Comparison of ENCODE assay signal across 8 mouse cellular contexts in the genomic region with DNA sequence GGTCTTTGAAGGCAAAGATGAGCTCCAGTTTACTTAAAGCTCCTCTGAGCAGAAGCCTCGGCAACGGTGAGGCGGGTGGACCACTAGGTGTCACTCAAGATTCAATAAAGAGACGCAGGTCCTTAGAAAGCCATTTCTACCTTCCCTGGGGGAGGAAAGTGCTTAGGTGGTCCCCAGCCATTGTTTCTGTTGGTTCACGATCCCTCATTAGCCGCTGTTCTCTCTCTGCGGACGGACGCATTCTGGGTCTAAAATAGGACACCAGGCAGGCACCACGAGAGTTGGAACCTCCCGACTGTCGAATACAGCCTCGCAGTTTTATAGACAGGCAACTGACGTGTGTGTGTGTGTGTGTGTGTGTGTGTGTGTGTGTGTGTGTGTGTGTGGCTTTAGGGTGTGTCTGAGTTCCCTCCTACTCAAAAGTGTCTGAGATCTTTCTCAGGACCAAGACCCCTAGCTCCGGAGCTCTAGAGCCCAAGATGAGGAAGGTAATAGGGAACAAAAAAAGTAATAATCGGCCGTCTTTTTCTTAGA. TPM values are rescaled to one million over a fixed set of nuclear protein-coding genes. Genes with fewer than 3 reads are reported as not detected.
DNase-seq lines count a peak whose midpoint lies in the region; ATAC-seq lines count a peak whose summit lies in the region.

No protein-coding gene starts in this region.

- peak; percentile 67 for ATAC-seq in forebrain, embryonic 13.5 days
- ATAC-seq in liver, embryonic 16.5 days (ENCODE audit: low read depth) = no peak
- ATAC-seq in neural tube, embryonic 15.5 days (ENCODE audit: low FRiP score) = peak; percentile 67; the same call in 1 of the 2 replicates

- peak overlapping the region; percentile 35; the same call in 1 of the 2 replicates for H3K27ac ChIP-seq in brown adipose tissue, adult 24 weeks (replicated peaks; ENCODE audit: low read depth, low read length)
- H3K27ac ChIP-seq in forebrain, embryonic 13.5 days = peak overlapping the region; percentile 70
- H3K27ac ChIP-seq in liver, embryonic 16.5 days (ENCODE audit: low read length) = no peak overlapping the region
- H3K27ac ChIP-seq in neural tube, embryonic 15.5 days (replicated peaks) = peak overlapping the region; percentile 68

- H3K4me1 ChIP-seq in brown adipose tissue, adult 24 weeks (ENCODE audit: control insufficient read depth, insufficient read depth, insufficient read length, low read length) = peaks cover 10% of the 10 kb centered on the region
- H3K4me1 ChIP-seq in forebrain, embryonic 13.5 days = peaks cover 24% of the 10 kb centered on the region
- H3K4me1 ChIP-seq in liver, embryonic 16.5 days (ENCODE audit: control insufficient read depth, low read depth, low read length) = no peaks in the 10 kb centered on the region
- H3K4me1 ChIP-seq in neural tube, embryonic 15.5 days = peaks cover 25% of the 10 kb centered on the region

- intact Hi-C loops in heart, postnatal 10 days (cut with DNase I) = loop anchor here (1.0 to 10.0 kb wide), 8 partner anchors 97 to 903 kb away; a partner anchor contains a TSS

- no peak overlapping the region for H3K9ac ChIP-seq in forebrain, embryonic 13.5 days
- no peak overlapping the region for H3K9ac ChIP-seq in liver, embryonic 16.5 days (ENCODE audit: low read depth, low read length)
- H3K9ac ChIP-seq in neural tube, embryonic 15.5 days (replicated peaks) = no peak overlapping the region

- WGBS in forebrain, embryonic 13.5 days = 9% methylated on average over 17 of the region's 17 CpGs
- 12% methylated on average over 17 of the region's 17 CpGs for WGBS in liver, embryonic 16.5 days (ENCODE audit: insufficient replicate concordance)
- whole genome bisulfite sequencing in neural tube, embryonic 15.5 days = 9% methylated on average over 17 of the region's 17 CpGs

- peak overlapping the region; percentile 55 for H3K4me2 ChIP-seq in forebrain, embryonic 13.5 days
- 0 out of 2 replicates have a peak overlapping the region, but pooled peaks have one; percentile 30 for H3K4me2 ChIP-seq in liver, embryonic 16.5 days (ENCODE audit: low read depth, low read length)
- H3K4me2 ChIP-seq in neural tube, embryonic 15.5 days = peak overlapping the region; percentile 52

- no peaks in the 10 kb centered on the region for H3K27me3 ChIP-seq in forebrain, embryonic 13.5 days
- no peaks in the 10 kb centered on the region for H3K27me3 ChIP-seq in liver, embryonic 16.5 days (ENCODE audit: control insufficient read depth, insufficient read depth, low read depth, low read length)
- 0 out of 2 replicates have a peak, but pooled peaks cover 3% of the 10 kb centered on the region for H3K27me3 ChIP-seq in neural tube, embryonic 15.5 days (replicated peaks)

- H3K36me3 ChIP-seq in forebrain, embryonic 13.5 days (ENCODE audit: poor library complexity, severe bottlenecking) = no peaks in the 10 kb centered on the region
- no peaks in the 10 kb centered on the region for H3K36me3 ChIP-seq in liver, embryonic 16.5 days (ENCODE audit: control insufficient read depth, insufficient read depth)
- H3K36me3 ChIP-seq in neural tube, embryonic 15.5 days = no peaks in the 10 kb centered on the region

- H3K4me3 ChIP-seq in brown adipose tissue, adult 24 weeks (ENCODE audit: insufficient read depth, low read depth, low read length) = peak overlapping the region; percentile 27
- peak overlapping the region; percentile 19 for H3K4me3 ChIP-seq in forebrain, embryonic 13.5 days
- H3K4me3 ChIP-seq in liver, embryonic 16.5 days (ENCODE audit: low read depth, low read length) = no peak overlapping the region
- peak overlapping the region; percentile 25 for H3K4me3 ChIP-seq in neural tube, embryonic 15.5 days (replicated peaks)

- peak; percentile 80 for DNase-seq in CD4-positive, CD25-positive, alpha-beta regulatory T cell, adult 2 months (ENCODE audit: low read depth, low spot score)
- peak; percentile 84 to 89 for DNase-seq in heart, postnatal 10 days
- DNase-seq in kidney, postnatal 4 days = peak; percentile 76 to 84
- peak; percentile 62 for DNase-seq in testis, postnatal 10 days (ENCODE audit: low spot score)

- H3K9me3 ChIP-seq in forebrain, embryonic 13.5 days (replicated peaks) = no peaks in the 10 kb centered on the region
- H3K9me3 ChIP-seq in liver, embryonic 16.5 days (replicated peaks; ENCODE audit: control insufficient read depth, low read length) = no peaks in the 10 kb centered on the region
- no peaks in the 10 kb centered on the region for H3K9me3 ChIP-seq in neural tube, embryonic 15.5 days (replicated peaks)

RNA-seq across cellular contexts. Expression of a gene that starts 47.0 kb away (rescaled TPM):
- polyA plus RNA-seq in brown adipose tissue, adult 24 weeks (2012; ENCODE audit: insufficient read depth, insufficient read length, missing spikeins) = 0.50 and 1.1 TPM in 2 replicates
- polyA plus RNA-seq in forebrain, embryonic 13.5 days (2015; fragmentation: Nextera tagmentation; extraction: Ambion mirVana) = 7.2 and 8.3 TPM in 2 replicates
- 1 to 10 TPM; 5.2 to 5.6 TPM for total RNA-seq in heart, postnatal 10 days (2021)
- polyA plus RNA-seq in liver, embryonic 16.5 days (2015; fragmentation: Nextera tagmentation; extraction: Ambion mirVana) = 1.5 TPM in 2 replicates
- 7.6 and 9.8 TPM in 2 replicates for polyA plus RNA-seq in neural tube, embryonic 15.5 days (2015; fragmentation: Nextera tagmentation; extraction: Ambion mirVana)
